Mouse (Mus musculus): ENCODE data around the gene Gm21985.

GRCm38 (mm10) chr2:112287059-112287458 is 20.9 kb downstream of the Gm21985 start:
- TF ChIP-seq CTCF (IDR thresholded peaks at IDR 0.05; ENCODE audit: low read depth) (no peak), EP300 (optimal IDR thresholded peaks at IDR 0.05) (no peak)

All from stomach, postnatal 0 days (tissue).